Mouse (Mus musculus) heart, embryonic 11.5 days (tissue): ENCODE results near the gene Fmo1. TPM values are rescaled to one million over a fixed set of nuclear protein-coding genes. Genes with fewer than 3 reads are reported as not detected.

Experiments
- ATAC-seq: fragments of 200-750 bp; cut with Nextera tagmentation; replicated peaks from 2 replicates; pipeline ENCODE4 v1.8.0; 2017; ENCODE audit warnings: moderate library complexity; ENCODE audit not compliant: insufficient number of reproducible peaks, low FRiP score, low TSS enrichment
- H3K27ac ChIP-seq: fragments of 300-500 bp; sonication (generic); 2 replicates; pipeline ENCODE4 v1.5.1; 2014; ENCODE audit warnings: mild to moderate bottlenecking, low read depth, low read length
- H3K27me3 ChIP-seq: fragments of 300-500 bp; sonication (generic); 2 replicates; pipeline ENCODE4 v1.6.1; 2014; ENCODE audit warnings: mild to moderate bottlenecking, low read length, mixed read lengths; ENCODE audit not compliant: control insufficient read depth, insufficient read depth
- H3K36me3 ChIP-seq: fragments of 300-500 bp; sonication (generic); 2 replicates; pipeline ENCODE4 v1.6.1; 2014; ENCODE audit warnings: mild to moderate bottlenecking, low read length, moderate library complexity, mixed read lengths; ENCODE audit not compliant: control insufficient read depth, insufficient read depth
- H3K4me1 ChIP-seq: fragments of 300-500 bp; sonication (generic); 2 replicates; pipeline ENCODE4 v1.6.1; 2014; ENCODE audit warnings: low read length; ENCODE audit not compliant: control insufficient read depth, insufficient read depth
- H3K4me2 ChIP-seq: fragments of 300-500 bp; sonication (generic); 2 replicates; pipeline ENCODE4 v1.6.1; 2014; ENCODE audit warnings: mild to moderate bottlenecking, moderate library complexity
- H3K4me3 ChIP-seq: fragments of 300-500 bp; sonication (generic); 2 replicates; pipeline ENCODE4 v1.5.1; 2014; ENCODE audit warnings: low read depth, low read length
- H3K9ac ChIP-seq: fragments of 300-500 bp; sonication (generic); 2 replicates; pipeline ENCODE4 v1.6.1; 2014; ENCODE audit warnings: mild to moderate bottlenecking, low read depth, low read length, moderate library complexity
- H3K9me3 ChIP-seq: fragments of 300-500 bp; sonication (generic); replicated peaks from 2 replicates; pipeline ENCODE4 v1.6.1; 2016; ENCODE audit warnings: low read length; ENCODE audit not compliant: control insufficient read depth
- whole genome bisulfite sequencing: fragments of 180-500 bp; shearing (Covaris S2); extraction: QIAGEN DNeasy Blood & Tissue Kit; methylation state at CpG from one replicate; pipeline ENCODE4 v1.1.7; 2014; ENCODE audit not compliant: insufficient replicate concordance; 5-methylcytosine and 5-hydroxymethylcytosine counted together
- polyA plus RNA-seq: library from polyadenylated mRNA; unstranded; fragments of >200 nt; fragmentation: Nextera tagmentation; extraction: Ambion mirVana; gene quantifications from 2 replicates; pipeline ENCODE4 v1.2.1, GENCODE M21; 2014

Gene Fmo1
- polyA plus RNA-seq, 1 experiment from 2014 or later, result 1.8 TPM

- Histone ChIP-seq H3K27me3 (no peaks in the 10 kb centered on the region), H3K27ac (no peak overlapping the region), H3K4me2 (no peak overlapping the region), H3K36me3 (no peaks in the 10 kb centered on the region), H3K4me1 (no peaks in the 10 kb centered on the region), H3K4me3 (no peak overlapping the region), H3K9ac (no peak overlapping the region), H3K9me3 (no peaks in the 10 kb centered on the region)
- 75% methylated on average over 18 of the region's 18 CpGs for WGBS
- ATAC-seq, result no peak
Measured at GRCm38 (mm10) chr1:162857766-162858747, 8.4 kb downstream of the Fmo1 start.

- WGBS, result 33% methylated on average over 3 of the region's 3 CpGs
- ATAC-seq, result no peak
- Histone ChIP-seq H3K4me3 (no peak overlapping the region), H3K27me3 (no peaks in the 10 kb centered on the region), H3K27ac (no peak overlapping the region), H3K36me3 (no peaks in the 10 kb centered on the region), H3K9ac (no peak overlapping the region), H3K9me3 (no peaks in the 10 kb centered on the region), H3K4me2 (no peak overlapping the region), H3K4me1 (no peaks in the 10 kb centered on the region)
Measured at GRCm38 (mm10) chr1:162853812-162854482, 12.5 kb downstream of the Fmo1 start.

GRCm38 (mm10) chr1:162847554-162847953 lies 18.9 kb downstream of the Fmo1 start:
- WGBS, result 96% methylated on average over 6 of the region's 6 CpGs
- H3K9ac ChIP-seq, result no peak overlapping the region
- no peak for ATAC-seq

GRCm38 (mm10) chr1:162840211-162840610 lies 26.2 kb downstream of the Fmo1 start:
- H3K9me3 ChIP-seq, result no peaks in the 10 kb centered on the region
- no peak overlapping the region for H3K27ac ChIP-seq
- H3K4me2 ChIP-seq, result no peak overlapping the region
- H3K4me1 ChIP-seq, result no peaks in the 10 kb centered on the region
- H3K36me3 ChIP-seq, result no peaks in the 10 kb centered on the region
- H3K9ac ChIP-seq, result no peak overlapping the region
- H3K4me3 ChIP-seq, result no peak overlapping the region
- 87% methylated on average over 9 of the region's 9 CpGs for WGBS
- no peaks in the 10 kb centered on the region for H3K27me3 ChIP-seq
- ATAC-seq, result no peak

More at GRCm38 (mm10) chr1:162847554-162847953, 18.9 kb downstream of the Fmo1 start:
- no peaks in the 10 kb centered on the region for H3K36me3 ChIP-seq
- H3K4me3 ChIP-seq, result no peak overlapping the region
- H3K9me3 ChIP-seq, result no peaks in the 10 kb centered on the region
- no peak overlapping the region for H3K4me2 ChIP-seq
- H3K27ac ChIP-seq, result no peak overlapping the region
- H3K4me1 ChIP-seq, result no peaks in the 10 kb centered on the region
- no peaks in the 10 kb centered on the region for H3K27me3 ChIP-seq

GRCm38 (mm10) chr1:162838976-162839375 lies 27.4 kb downstream of the Fmo1 start:
- H3K9me3 ChIP-seq, result no peaks in the 10 kb centered on the region
- no peaks in the 10 kb centered on the region for H3K4me1 ChIP-seq
- no peaks in the 10 kb centered on the region for H3K36me3 ChIP-seq
- WGBS, result 88% methylated on average over 6 of the region's 6 CpGs
- ATAC-seq, result no peak
- no peak overlapping the region for H3K4me2 ChIP-seq
- no peaks in the 10 kb centered on the region for H3K27me3 ChIP-seq
- no peak overlapping the region for H3K27ac ChIP-seq
- no peak overlapping the region for H3K9ac ChIP-seq
- no peak overlapping the region for H3K4me3 ChIP-seq

GRCm38 (mm10) chr1:162834342-162834741 lies 32.1 kb downstream of the Fmo1 start:
- no peak overlapping the region for H3K4me2 ChIP-seq
- WGBS, result 79% methylated on average over 5 of the region's 5 CpGs
- no peak for ATAC-seq
- no peaks in the 10 kb centered on the region for H3K27me3 ChIP-seq
- no peaks in the 10 kb centered on the region for H3K36me3 ChIP-seq
- no peaks in the 10 kb centered on the region for H3K9me3 ChIP-seq
- no peak overlapping the region for H3K9ac ChIP-seq
- H3K27ac ChIP-seq, result no peak overlapping the region
- no peak overlapping the region for H3K4me3 ChIP-seq
- H3K4me1 ChIP-seq, result no peaks in the 10 kb centered on the region

GRCm38 (mm10) chr1:162832574-162832953 lies 33.8 kb downstream of the Fmo1 start:
- ATAC-seq, result no peak
- Histone ChIP-seq H3K27me3 (no peaks in the 10 kb centered on the region), H3K9ac (no peak overlapping the region), H3K4me2 (peak overlapping the region; percentile 5; the same call in 1 of the 2 replicates), H3K36me3 (no peaks in the 10 kb centered on the region), H3K9me3 (no peaks in the 10 kb centered on the region), H3K27ac (no peak overlapping the region), H3K4me3 (no peak overlapping the region), H3K4me1 (no peaks in the 10 kb centered on the region)
- 57% methylated on average over 5 of the region's 5 CpGs for WGBS

- H3K4me2 ChIP-seq, result peak overlapping the region; percentile 5
- H3K9ac ChIP-seq, result no peak overlapping the region
- ATAC-seq, result no peak
- no peaks in the 10 kb centered on the region for H3K4me1 ChIP-seq
- H3K27ac ChIP-seq, result no peak overlapping the region
- no peaks in the 10 kb centered on the region for H3K27me3 ChIP-seq
- H3K9me3 ChIP-seq, result no peaks in the 10 kb centered on the region
- WGBS, result 11% methylated on average over 5 of the region's 5 CpGs
- no peaks in the 10 kb centered on the region for H3K36me3 ChIP-seq
- H3K4me3 ChIP-seq, result no peak overlapping the region
Measured at GRCm38 (mm10) chr1:162831838-162832573, 34.4 kb downstream of the Fmo1 start.
